ENCODE assay signal across 8 mouse cellular contexts in genomic region chr4:45489141-45490035, GRCm38 (mm10). TPM values are rescaled to one million over a fixed set of nuclear protein-coding genes. Genes with fewer than 3 reads are reported as not detected.
DNase-seq lines count a peak whose midpoint lies in the region; ATAC-seq and TF ChIP-seq lines count a peak whose summit lies in the region.

No protein-coding gene starts in this region.

- no peak for TF ChIP-seq CTCF in left cerebral cortex, adult 2 months (IDR thresholded peaks at IDR 0.05)
- TF ChIP-seq CTCF in lung, adult 2 months (IDR thresholded peaks at IDR 0.05; ENCODE audit: insufficient read depth, low read length): no peak

- intact Hi-C loops in left cerebral cortex, adult 2 months (cut with DNase I): no loop called here
- intact Hi-C loops in left cerebral cortex, postnatal 36 days (cut with DNase I): no loop called here

- no peaks in the 10 kb centered on the region for H3K9me3 ChIP-seq in neural tube, embryonic 15.5 days (replicated peaks)

- no peak overlapping the region for H3K4me2 ChIP-seq in neural tube, embryonic 15.5 days

- 23% methylated on average over 18 of the region's 18 CpGs for WGBS in lung, adult 2 months
- WGBS in neural tube, embryonic 15.5 days: 26% methylated on average over 18 of the region's 18 CpGs

- peak overlapping the region; percentile 32 for H3K27ac ChIP-seq in left cerebral cortex, adult 2 months
- H3K27ac ChIP-seq in neural tube, embryonic 15.5 days (replicated peaks): peak overlapping the region; percentile 28; the same call in 1 of the 2 replicates

- no peak overlapping the region for H3K9ac ChIP-seq in neural tube, embryonic 15.5 days (replicated peaks)

- no peaks in the 10 kb centered on the region for H3K36me3 ChIP-seq in neural tube, embryonic 15.5 days

- no peak for ATAC-seq in neural tube, embryonic 15.5 days (ENCODE audit: low FRiP score)

- no peak for TF ChIP-seq POLR2A in lung, adult 2 months (IDR thresholded peaks at IDR 0.05; ENCODE audit: borderline replicate concordance, extremely low read depth, low read depth, low read length)

- peaks cover 51% of the 10 kb centered on the region for H3K4me1 ChIP-seq in lung, adult 2 months (ENCODE audit: control insufficient read depth, insufficient read depth, low read length)
- peaks cover 75% of the 10 kb centered on the region for H3K4me1 ChIP-seq in neural tube, embryonic 15.5 days

- no peak overlapping the region for H3K4me3 ChIP-seq in left cerebral cortex, adult 2 months
- peak overlapping the region; percentile 35 for H3K4me3 ChIP-seq in lung, adult 2 months (replicated peaks; ENCODE audit: extremely low read depth, low read depth, low read length)
- H3K4me3 ChIP-seq in neural tube, embryonic 15.5 days (replicated peaks): no peak overlapping the region

- DNase-seq in left cerebral cortex, adult 2 months (ENCODE audit: extremely low spot score in 1 of 2, low spot score in 2 of 2): peak; percentile 35 to 51
- no peak for DNase-seq in left cerebral cortex, postnatal 36 days (ENCODE audit: low spot score in 2 of 2)
- DNase-seq in cerebellum, postnatal 36 days: peak; percentile 26 to 42
- peak; percentile 98 for DNase-seq in heart, adult 11 months
- peak; percentile 82 for DNase-seq in kidney, adult 11 months
- DNase-seq in lung, adult 2 months: peak; percentile 83
- no peak for DNase-seq in thymus, adult 18-20 months

- no peaks in the 10 kb centered on the region; the same call in 1 of the 2 replicates for H3K27me3 ChIP-seq in neural tube, embryonic 15.5 days (replicated peaks)

RNA-seq across cellular contexts. Expression of gene Shb, which starts 42.9 kb away (rescaled TPM):
- total RNA-seq in left cerebral cortex, adult 2 months (2021): 10 to 100 TPM; 11.0 to 11.6 TPM
- 10 to 100 TPM; 11.5 to 14.5 TPM for total RNA-seq in left cerebral cortex, postnatal 36 days (2021)
- 36.2 and 37.7 TPM in 2 replicates for polyA plus RNA-seq in lung, adult 2 months (2012; rRNA removed)
- polyA plus RNA-seq in neural tube, embryonic 15.5 days (2015; fragmentation: Nextera tagmentation; extraction: Ambion mirVana): 3.9 and 4.7 TPM in 2 replicates

Comparison
In these comparisons a context has a peak if more than half of its experiments do, and no peak if none do; other contexts are left out.
1. DNase-seq: peak in left cerebral cortex, adult 2 months (2 of 2), cerebellum, postnatal 36 days (2 of 2), heart, adult 11 months (single experiment), kidney, adult 11 months (single experiment) and lung, adult 2 months (single experiment); none in left cerebral cortex, postnatal 36 days (0 of 2) and thymus, adult 18-20 months (0 of 2).